Mouse (Mus musculus) liver, embryonic 14.5 days (tissue): ENCODE results near the gene Rps6kb2. TPM values are rescaled to one million over a fixed set of nuclear protein-coding genes. Genes with fewer than 3 reads are reported as not detected.
"Not testable (repeated sequence)": the region's sequence is repeated elsewhere in the genome, so short reads cannot be mapped to it uniquely, and the experiment has no call there.

Experiments used
- ATAC-seq: fragments of 200-750 bp; cut with Nextera tagmentation; 2 replicates; pipeline ENCODE4 v1.8.0; 2017; ENCODE audit warnings: moderate number of reproducible peaks, mild to moderate bottlenecking, moderate library complexity; ENCODE audit not compliant: insufficient read depth
- DNase-seq, 3 experiments: peaks; one replicate each; pipeline ENCODE4 v3.0.0-alpha.2; 2012 to 2013; ENCODE audit warnings: low read depth in 3 of 3, low spot score in 3 of 3
- H3K27ac ChIP-seq: fragments of 300-500 bp; sonication (generic); 2 replicates; pipeline ENCODE4 v1.5.1; 2014; ENCODE audit warnings: moderate library complexity, mild to moderate bottlenecking, control low read depth, inconsistent platforms
- H3K27me3 ChIP-seq: fragments of 300-500 bp; sonication (generic); 2 replicates; pipeline ENCODE4 v1.6.1; 2014; ENCODE audit warnings: mild to moderate bottlenecking, low read length, moderate library complexity; ENCODE audit not compliant: control insufficient read depth, insufficient read depth
- H3K36me3 ChIP-seq: fragments of 300-500 bp; sonication (generic); replicated peaks from 2 replicates; pipeline ENCODE4 v1.6.1; 2014; ENCODE audit warnings: low read depth; ENCODE audit not compliant: control insufficient read depth, insufficient read depth
- H3K4me1 ChIP-seq, 2 experiments: fragments of 200-500 bp in 1 of 2; fragments of 300-500 bp in 1 of 2; sonication (generic) in 1 of 2; replicated peaks; 2 replicates each; pipeline ENCODE4 v1.6.1; 2012 to 2014; ENCODE audit warnings: antibody characterized with exemption in 1 of 2, inconsistent platforms in 1 of 2, low read length in 1 of 2; ENCODE audit not compliant: control insufficient read depth in 2 of 2, insufficient read depth in 2 of 2
- H3K4me2 ChIP-seq: fragments of 300-500 bp; sonication (generic); 2 replicates; pipeline ENCODE4 v1.6.1; 2014; ENCODE audit warnings: low read depth, mild to moderate bottlenecking, control low read depth, moderate library complexity
- H3K4me3 ChIP-seq, 2 experiments: fragments of 200-500 bp in 1 of 2; fragments of 300-500 bp in 1 of 2; sonication (generic) in 1 of 2; 2 replicates each; pipeline ENCODE4 v1.5.1; 2012 to 2014; ENCODE audit warnings: low read depth in 2 of 2, low read length in 2 of 2, mild to moderate bottlenecking in 2 of 2, control low read depth in 1 of 2, inconsistent platforms in 1 of 2, moderate library complexity in 1 of 2; ENCODE audit not compliant: insufficient read depth in 1 of 2
- H3K9ac ChIP-seq: fragments of 300-500 bp; sonication (generic); replicated peaks from 2 replicates; pipeline ENCODE4 v1.6.1; 2014; ENCODE audit warnings: mild to moderate bottlenecking, control low read depth, moderate library complexity
- H3K9me3 ChIP-seq: fragments of 300-500 bp; sonication (generic); 2 replicates; pipeline ENCODE4 v1.6.1; 2016; ENCODE audit warnings: low read length, mixed read lengths; ENCODE audit not compliant: control insufficient read depth
- CTCF ChIP-seq: IDR thresholded peaks from 2 replicates; pipeline ENCODE4 v1.5.1; 2016; ENCODE audit warnings: antibody characterized with exemption, low read depth, control low read depth
- EP300 ChIP-seq: IDR thresholded peaks from 2 replicates; pipeline ENCODE4 v1.6.1; 2016; ENCODE audit warnings: antibody characterized with exemption, low read depth
- WGBS: fragments of 180-500 bp; shearing (Covaris S2); extraction: QIAGEN DNeasy Blood & Tissue Kit; methylation state at CpG from one replicate; pipeline ENCODE4 v1.1.7; 2014; ENCODE audit not compliant: insufficient replicate concordance; 5-methylcytosine and 5-hydroxymethylcytosine counted together
- polyA plus RNA-seq, 2 experiments: library from polyadenylated mRNA; depleted of rRNA in 1 of 2; stranded (reverse) in 1 of 2; unstranded in 1 of 2; fragments of >200 nt; fragmentation: Nextera tagmentation in 1 of 2; extraction: Ambion mirVana in 1 of 2; gene quantifications; 2 replicates each; pipeline versions ENCODE4 v1.2.1 to v1.2.3; 2012 to 2014

Gene Rps6kb2
- polyA plus RNA-seq, 2 experiments, result 19.2 to 19.9 TPM

DNA sequence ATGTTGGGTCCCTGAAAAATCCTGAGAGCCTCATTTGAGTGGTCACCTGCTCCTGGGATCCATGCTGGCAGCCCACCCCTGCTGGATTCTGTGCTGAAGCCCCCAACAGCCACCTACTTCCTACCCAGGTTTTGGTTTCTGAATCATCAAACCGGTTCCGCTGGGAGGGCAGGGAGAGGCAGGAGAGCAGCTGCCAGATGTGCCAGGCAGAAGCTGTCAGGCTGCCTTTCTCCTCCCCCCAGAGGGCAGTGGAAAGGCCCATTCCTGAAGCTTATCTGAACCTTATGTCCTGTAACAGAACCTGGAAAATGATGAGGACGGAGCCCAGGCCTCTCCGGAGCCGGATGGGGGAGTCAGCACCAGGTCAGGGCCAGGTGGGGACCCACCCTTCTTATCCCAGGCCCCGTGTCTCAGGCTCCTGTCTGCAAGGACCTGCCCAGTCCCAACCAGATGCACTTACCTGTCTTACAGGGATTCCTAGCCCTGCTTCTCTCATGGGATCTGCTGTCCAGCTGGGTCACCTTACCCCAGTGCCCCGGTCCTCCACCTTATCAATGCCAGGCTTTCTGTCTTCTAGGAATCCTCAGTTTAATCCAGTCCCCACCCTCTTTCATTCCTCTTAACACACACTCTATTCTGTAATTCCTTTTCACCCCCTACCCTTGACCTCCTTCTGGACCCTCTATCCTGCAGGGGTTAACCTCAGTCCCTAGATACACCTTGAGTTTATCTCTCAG is 36.2 kb downstream of the Rps6kb2 start:
- TF ChIP-seq EP300, result no peak
- TF ChIP-seq CTCF, result 0 out of 2 replicates have a peak, but pooled peaks have one; percentile 5

DNA sequence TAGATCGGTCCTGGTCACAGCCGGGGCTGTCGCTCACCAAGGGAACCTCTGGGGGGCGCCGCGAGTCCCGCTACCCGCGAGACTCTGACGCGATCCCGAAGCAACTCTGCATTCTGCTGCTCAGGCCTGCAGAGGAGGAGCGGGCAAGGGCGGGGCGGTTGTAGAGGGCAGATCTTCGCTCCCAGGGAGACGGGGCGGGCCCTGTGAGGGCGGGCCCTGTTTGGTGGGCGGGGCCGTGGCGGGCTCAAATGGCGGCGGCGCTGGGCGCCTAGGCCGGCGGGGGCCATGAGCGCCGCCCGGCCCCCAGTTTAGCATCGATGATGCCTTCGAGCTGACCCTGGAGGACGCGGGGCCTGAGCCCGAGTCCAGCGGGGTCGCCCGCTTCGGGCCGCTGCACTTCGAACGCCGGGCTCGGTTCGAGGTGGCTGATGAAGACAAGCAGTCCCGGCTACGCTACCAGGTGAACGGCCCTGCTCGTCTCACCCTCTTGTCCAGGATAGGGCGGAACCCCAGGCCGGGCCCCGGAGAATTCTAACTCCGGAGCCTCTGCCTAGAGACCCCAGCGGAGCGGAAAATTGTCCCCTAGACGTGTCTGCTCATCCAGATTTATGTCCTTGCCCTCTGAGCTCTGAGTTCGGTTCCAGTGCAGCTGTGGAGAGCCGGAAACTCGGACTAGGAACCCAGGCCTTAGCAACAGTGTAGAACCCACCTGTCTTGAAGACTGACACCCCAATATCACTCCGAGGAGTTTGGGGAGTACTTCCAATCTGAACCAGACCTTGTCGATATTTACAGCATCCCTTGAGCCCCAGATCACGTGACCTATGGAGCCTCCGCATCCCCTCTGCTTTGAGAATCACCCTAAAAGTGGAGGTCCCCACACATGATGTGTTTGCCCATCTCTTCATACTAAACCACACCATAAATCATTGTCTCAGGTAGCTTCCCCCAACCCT is 37.1 kb downstream of the Rps6kb2 start, which contains the start of gene Aip:
Gene Aip (minus strand): TSS at position 118 of the 956 bp plus-strand sequence.
- H3K9me3 ChIP-seq, result no peaks in the 10 kb centered on the region
- peaks cover 14% of the 10 kb centered on the region for H3K36me3 ChIP-seq
- H3K4me3 ChIP-seq, result peak within 1 kb of the TSS; percentile 96
- H3K4me2 ChIP-seq, result peak within 1 kb of the TSS; percentile 68
- peaks cover 53 to 54% of the 10 kb centered on the region in 2 experiments for H3K4me1 ChIP-seq
- H3K27me3 ChIP-seq, result no peaks in the 10 kb centered on the region
- peak; percentile 96 for DNase-seq
- ATAC-seq, result peak; percentile 91
- TF ChIP-seq CTCF (peak; percentile 90), EP300 (no peak)
- 2% methylated on average over 64 of the region's 64 CpGs for whole genome bisulfite sequencing
- peak within 1 kb of the TSS; percentile 93 for H3K9ac ChIP-seq
- peak within 1 kb of the TSS; percentile 82 for H3K27ac ChIP-seq

More for the DNA sequence above, 36.2 kb downstream of the Rps6kb2 start:
- ATAC-seq (no peak), DNase-seq (no peak)
- Histone ChIP-seq H3K4me2 (peak overlapping the region; percentile 68), H3K4me3 (peak overlapping the region; percentile 96), H3K27ac (peak overlapping the region; percentile 82), H3K4me1 (peaks cover 54 to 57% of the 10 kb centered on the region in 2 experiments), H3K9ac (peak overlapping the region; percentile 93), H3K36me3 (peaks cover 20% of the 10 kb centered on the region), H3K27me3 (no peaks in the 10 kb centered on the region), H3K9me3 (no peaks in the 10 kb centered on the region)
- 67% methylated on average over 7 of the region's 7 CpGs for whole genome bisulfite sequencing

DNA sequence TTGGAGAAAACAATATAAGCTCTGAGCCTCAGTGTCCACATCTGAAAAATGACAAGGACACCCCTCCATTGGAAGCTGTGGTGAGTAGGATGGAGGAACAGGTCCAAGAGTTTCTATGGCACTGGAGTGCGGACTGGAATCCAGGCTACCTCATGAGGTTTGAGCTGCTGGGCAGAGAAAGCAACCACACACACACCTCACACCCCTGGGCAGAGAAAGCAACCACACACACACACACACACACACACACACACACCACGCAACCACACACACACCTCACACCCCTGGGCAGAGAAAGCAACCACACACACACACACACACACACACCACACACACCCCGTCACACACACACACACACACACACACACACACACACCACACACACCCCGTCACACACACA is 37.9 kb downstream of the Rps6kb2 start:
- Histone ChIP-seq H3K9ac (peak overlapping the region; percentile 75), H3K4me2 (peak overlapping the region; percentile 66), H3K4me3 (peak overlapping the region; percentile 50 to 96), H3K36me3 (peaks cover 14% of the 10 kb centered on the region), H3K27ac (peak overlapping the region; percentile 67), H3K4me1 (peaks cover 56 to 57% of the 10 kb centered on the region in 2 experiments)
- 15% methylated on average over 4 of the region's 4 CpGs for WGBS
- ATAC-seq, result peak; percentile 14
- H3K27me3 ChIP-seq, H3K9me3 ChIP-seq, DNase-seq: not testable (repeated sequence)

DNA sequence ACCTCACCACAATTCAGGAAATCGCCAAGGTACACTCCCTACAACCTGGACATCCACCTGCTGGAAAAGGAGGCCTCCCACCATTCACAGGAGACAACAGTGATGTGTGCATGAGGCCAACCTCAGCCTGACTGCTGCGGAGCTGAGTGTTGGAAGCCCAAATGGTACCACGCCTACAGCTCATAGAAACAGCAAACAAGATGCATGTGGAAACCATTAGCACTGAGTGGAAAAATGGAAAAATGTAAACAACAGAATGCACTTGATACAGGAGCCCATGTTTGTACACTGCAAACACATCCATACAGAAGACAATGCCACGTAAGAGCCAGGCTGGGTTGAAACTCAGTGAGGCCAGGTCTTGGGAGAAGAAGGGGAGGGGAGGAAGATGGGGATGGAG is 38.7 kb downstream of the Rps6kb2 start:
- Histone ChIP-seq H3K4me2 (peak overlapping the region; percentile 66; the same call in 1 of the 2 replicates), H3K27ac (peak overlapping the region; percentile 22), H3K36me3 (peaks cover 13% of the 10 kb centered on the region), H3K4me3 (no peak overlapping the region), H3K9ac (peak overlapping the region; percentile 6; the same call in 1 of the 2 replicates), H3K9me3 (no peaks in the 10 kb centered on the region), H3K4me1 (peaks cover 50 to 53% of the 10 kb centered on the region in 2 experiments), H3K27me3 (no peaks in the 10 kb centered on the region)
- TF ChIP-seq CTCF (no peak), EP300 (no peak)
- ATAC-seq (no peak), DNase-seq (no peak)
- 76% methylated on average over 4 of the region's 4 CpGs for WGBS
